Mouse (Mus musculus) MEL (cell line): ENCODE data around the gene Asnsd1.

Experiments
- CHD2 ChIP-seq: IDR thresholded peaks from 2 replicates; pipeline ENCODE4 v1.6.1; 2011; ENCODE audit warnings: low read length, improper control_type of control experiment
- CTCF ChIP-seq, 3 experiments: IDR thresholded peaks in 2 of 3; conservative IDR thresholded peaks in 1 of 3; 2 replicates each; pipeline ENCODE4 v1.5.1; 2011 to 2012; ENCODE audit warnings: low read length in 3 of 3, low read depth in 2 of 3, mild to moderate bottlenecking in 2 of 3, improper control_type of control experiment in 1 of 3, inconsistent platforms in 1 of 3, mixed read lengths in 1 of 3, moderate library complexity in 1 of 3; ENCODE audit not compliant: control insufficient read depth in 1 of 3, insufficient read depth in 1 of 3, poor library complexity in 1 of 3, severe bottlenecking in 1 of 3
- E2F4 ChIP-seq: IDR thresholded peaks from 2 replicates; pipeline ENCODE4 v1.6.1; 2011; ENCODE audit warnings: low read depth, low read length, improper control_type of control experiment, borderline replicate concordance
- ELF1 ChIP-seq: IDR thresholded peaks from 2 replicates; pipeline ENCODE4 v1.6.1; 2014; ENCODE audit warnings: low read depth, mild to moderate bottlenecking, inconsistent platforms, low read length, improper control_type of control experiment, moderate library complexity
- EP300 ChIP-seq, 2 experiments: IDR thresholded peaks; 2 replicates each; pipeline ENCODE4 v1.6.1; 2011; ENCODE audit warnings: improper control_type of control experiment in 2 of 2, low read length in 2 of 2, low read depth in 1 of 2, mild to moderate bottlenecking in 1 of 2
- ETS1 ChIP-seq: IDR thresholded peaks from 2 replicates; pipeline ENCODE4 v1.6.1; 2012; ENCODE audit warnings: low read depth, mild to moderate bottlenecking, inconsistent platforms, low read length, improper control_type of control experiment, moderate library complexity
- GATA1 ChIP-seq: IDR thresholded peaks from 2 replicates; pipeline ENCODE4 v1.6.1; 2011; ENCODE audit warnings: low read depth, low read length, improper control_type of control experiment
- MAFK ChIP-seq: IDR thresholded peaks from 2 replicates; pipeline ENCODE4 v1.6.1; 2011; ENCODE audit warnings: low read depth, mild to moderate bottlenecking, low read length, improper control_type of control experiment, borderline replicate concordance
- POLR2A ChIP-seq, 2 experiments: IDR thresholded peaks; 2 replicates each; pipeline ENCODE4 v1.6.1; 2011 to 2012; ENCODE audit warnings: low read length in 2 of 2, mild to moderate bottlenecking in 2 of 2, control low read depth in 1 of 2, improper control_type of control experiment in 1 of 2, low read depth in 1 of 2, moderate library complexity in 1 of 2; ENCODE audit not compliant: control insufficient read depth in 1 of 2, insufficient read depth in 1 of 2, poor library complexity in 1 of 2
- POLR2AphosphoS2 ChIP-seq: IDR thresholded peaks from 2 replicates; pipeline ENCODE4 v1.6.1; 2011; ENCODE audit warnings: low read length, improper control_type of control experiment
- POLR2AphosphoS5 ChIP-seq: IDR thresholded peaks from 2 replicates; pipeline ENCODE4 v1.6.1; 2012; ENCODE audit warnings: low read depth, borderline replicate concordance, mild to moderate bottlenecking, inconsistent platforms, low read length, moderate library complexity, mixed read lengths
- TBP ChIP-seq: IDR thresholded peaks from 2 replicates; pipeline ENCODE4 v1.8.0; 2011; ENCODE audit warnings: low read depth, low read length, improper control_type of control experiment
- ZC3H11A ChIP-seq: IDR thresholded peaks from 2 replicates; pipeline ENCODE4 v1.6.1; 2012; ENCODE audit warnings: low read depth, mild to moderate bottlenecking, inconsistent platforms, low read length, improper control_type of control experiment

GRCm38 (mm10) chr1:53335465-53335864, 17.1 kb downstream of the Asnsd1 start:
- TF ChIP-seq E2F4 (no peak), GATA1 (no peak), TBP (no peak), ZC3H11A (no peak), EP300 (IDR thresholded peaks at IDR 0.05; ENCODE audit: low read depth in 1 of 2, low read length in 2 of 2) (no peak), POLR2A (IDR thresholded peaks at IDR 0.05; ENCODE audit: control insufficient read depth in 1 of 2, insufficient read depth in 1 of 2, low read depth in 1 of 2, low read length in 2 of 2, poor library complexity in 1 of 2) (no peak), ETS1 (no peak), CTCF (IDR thresholded peaks at IDR 0.05 in 2 of 3, conservative IDR thresholded peaks at IDR 0.05 in 1 of 3; ENCODE audit: control insufficient read depth in 1 of 3, insufficient read depth in 1 of 3, low read depth in 2 of 3, low read length in 3 of 3, poor library complexity in 1 of 3, severe bottlenecking in 1 of 3) (no peak), POLR2AphosphoS2 (no peak), MAFK (no peak), POLR2AphosphoS5 (no peak), CHD2 (no peak), ELF1 (no peak)
